Mouse (Mus musculus) limb, embryonic 13.5 days (tissue): ENCODE results near the gene Gm42372. TPM values are rescaled to one million over a fixed set of nuclear protein-coding genes. Genes with fewer than 3 reads are reported as not detected.

Experiments used
- ATAC-seq: fragments of 200-750 bp; cut with Nextera tagmentation; 2 replicates; pipeline ENCODE4 v1.8.0; 2017; ENCODE audit warnings: low read depth, moderate number of reproducible peaks, moderate TSS enrichment; ENCODE audit not compliant: low FRiP score
- H3K27ac ChIP-seq: fragments of 300-500 bp; sonication (generic); 2 replicates; pipeline ENCODE4 v1.5.1; 2015; ENCODE audit warnings: inconsistent platforms, mild to moderate bottlenecking, moderate library complexity
- H3K27me3 ChIP-seq: fragments of 300-500 bp; sonication (generic); 2 replicates; pipeline ENCODE4 v1.6.1; 2015; ENCODE audit warnings: mild to moderate bottlenecking, inconsistent platforms
- H3K36me3 ChIP-seq: fragments of 300-500 bp; sonication (generic); 2 replicates; pipeline ENCODE4 v1.6.1; 2015; ENCODE audit warnings: inconsistent platforms, mild to moderate bottlenecking, moderate library complexity
- H3K4me1 ChIP-seq: fragments of 300-500 bp; sonication (generic); 2 replicates; pipeline ENCODE4 v1.6.1; 2015; ENCODE audit warnings: inconsistent platforms
- H3K4me2 ChIP-seq: fragments of 300-500 bp; sonication (generic); replicated peaks from 2 replicates; pipeline ENCODE4 v1.6.1; 2015; ENCODE audit warnings: inconsistent platforms, mild to moderate bottlenecking, moderate library complexity
- H3K4me3 ChIP-seq: fragments of 300-500 bp; sonication (generic); 2 replicates; pipeline ENCODE4 v1.5.1; 2015; ENCODE audit warnings: moderate library complexity, mild to moderate bottlenecking, inconsistent platforms
- H3K9ac ChIP-seq: fragments of 300-500 bp; sonication (generic); 2 replicates; pipeline ENCODE4 v1.6.1; 2015; ENCODE audit warnings: mild to moderate bottlenecking, inconsistent platforms
- H3K9me3 ChIP-seq: fragments of 300-500 bp; sonication (generic); 2 replicates; pipeline ENCODE4 v1.6.1; 2016; ENCODE audit warnings: inconsistent platforms
- WGBS: fragments of 180-500 bp; shearing (Covaris S2); methylation state at CpG from one replicate; pipeline ENCODE4 v1.1.7; 2015; 5-methylcytosine and 5-hydroxymethylcytosine counted together
- polyA plus RNA-seq: library from polyadenylated mRNA; unstranded; fragments of >200 nt; fragmentation: Nextera tagmentation; extraction: Ambion mirVana; gene quantifications from 2 replicates; pipeline ENCODE4 v1.2.1, GENCODE M21; 2015

Gene Gm42372
- polyA plus RNA-seq, 1 experiment from 2014 or later: 0.27 TPM

DNA sequence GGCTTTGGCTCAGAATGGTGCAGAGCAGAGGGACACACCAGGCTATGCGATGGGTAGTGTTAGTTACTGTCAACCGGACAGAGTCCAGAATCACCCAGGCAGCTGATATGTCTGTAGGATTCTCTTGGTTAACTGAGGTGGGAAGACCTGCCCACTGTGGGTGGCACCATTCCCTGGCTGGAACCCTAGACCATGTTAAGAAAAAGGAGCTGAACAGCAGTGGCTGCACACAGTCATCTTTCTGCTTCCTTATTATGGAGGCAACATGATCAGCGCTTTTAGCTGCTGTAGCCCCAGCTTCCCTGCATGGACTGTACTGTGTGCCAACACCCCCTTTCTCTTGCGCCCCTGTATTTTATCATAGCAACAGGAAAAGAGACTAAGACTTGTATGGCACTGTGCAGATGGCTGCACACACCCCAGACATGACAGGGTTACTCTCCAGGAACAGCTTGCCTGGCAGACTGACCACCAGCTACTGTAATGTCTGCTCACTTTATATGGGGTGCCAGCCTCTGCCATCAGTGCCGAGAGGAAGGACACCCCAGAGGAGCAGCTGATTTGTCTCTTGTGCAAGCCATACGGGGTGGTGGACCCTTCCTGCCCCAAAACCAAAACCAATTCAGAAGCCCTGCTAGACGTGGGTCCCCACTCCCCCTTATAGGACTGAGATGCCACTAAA is 29.2 kb downstream of the Gm42372 start:
- H3K4me1 ChIP-seq: no peaks in the 10 kb centered on the region
- H3K9me3 ChIP-seq: no peaks in the 10 kb centered on the region
- no peaks in the 10 kb centered on the region for H3K27me3 ChIP-seq
- WGBS: 91% methylated on average over 7 of the region's 7 CpGs
- no peak overlapping the region for H3K27ac ChIP-seq
- no peak for ATAC-seq
- peaks cover 100% of the 10 kb centered on the region for H3K36me3 ChIP-seq
- no peak overlapping the region for H3K9ac ChIP-seq
- no peak overlapping the region for H3K4me2 ChIP-seq
- H3K4me3 ChIP-seq: no peak overlapping the region

DNA sequence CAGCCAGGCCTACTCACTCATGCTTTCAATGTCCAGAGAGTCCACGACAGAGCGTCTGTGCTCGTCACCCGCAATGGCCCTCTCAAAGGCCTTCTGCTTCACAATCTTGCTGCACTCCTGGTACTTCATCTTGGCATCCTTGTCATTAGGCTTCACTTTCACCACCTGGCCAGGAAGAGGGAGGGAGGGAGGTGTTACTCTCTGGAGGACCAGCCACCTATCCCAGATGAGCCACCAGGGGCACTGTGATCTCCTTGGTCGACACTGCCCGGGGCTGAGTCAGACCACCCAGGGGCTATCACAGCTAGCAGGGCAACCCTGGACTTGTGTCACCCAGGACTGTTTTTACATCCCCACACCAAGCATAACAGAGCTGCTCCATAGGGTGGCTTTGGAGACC is 32.5 kb downstream of the Gm42372 start:
- Histone ChIP-seq H3K27ac (no peak overlapping the region), H3K36me3 (peaks cover 96% of the 10 kb centered on the region), H3K9me3 (no peaks in the 10 kb centered on the region), H3K9ac (no peak overlapping the region), H3K4me3 (no peak overlapping the region), H3K4me2 (no peak overlapping the region), H3K4me1 (no peaks in the 10 kb centered on the region), H3K27me3 (no peaks in the 10 kb centered on the region)
- WGBS: 82% methylated on average over 6 of the region's 6 CpGs
- no peak for ATAC-seq

DNA sequence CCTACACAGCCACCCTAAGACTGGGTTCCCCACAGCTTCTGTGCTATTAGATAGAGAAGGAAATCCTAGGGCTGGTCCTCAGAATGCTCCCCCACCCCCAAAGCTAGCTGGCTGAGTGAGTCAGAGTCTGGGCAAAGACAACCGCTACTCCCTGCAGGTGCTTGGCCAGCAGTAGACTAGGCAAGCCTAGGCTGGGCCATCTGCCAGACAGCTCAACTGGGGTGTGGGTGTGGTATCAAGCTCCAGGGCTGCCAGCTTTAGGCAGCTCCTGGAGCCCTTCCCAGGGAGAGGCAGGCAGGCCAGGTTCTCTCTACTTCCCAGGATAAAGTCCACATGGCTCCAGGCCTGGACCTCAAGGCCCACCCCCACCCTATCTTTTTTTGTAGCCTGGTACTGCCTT is 34.1 kb downstream of the Gm42372 start:
- ATAC-seq: peak; percentile 62
- H3K36me3 ChIP-seq: peaks cover 96% of the 10 kb centered on the region
- WGBS: 78% methylated on average over 1 of the region's 1 CpGs

DNA sequence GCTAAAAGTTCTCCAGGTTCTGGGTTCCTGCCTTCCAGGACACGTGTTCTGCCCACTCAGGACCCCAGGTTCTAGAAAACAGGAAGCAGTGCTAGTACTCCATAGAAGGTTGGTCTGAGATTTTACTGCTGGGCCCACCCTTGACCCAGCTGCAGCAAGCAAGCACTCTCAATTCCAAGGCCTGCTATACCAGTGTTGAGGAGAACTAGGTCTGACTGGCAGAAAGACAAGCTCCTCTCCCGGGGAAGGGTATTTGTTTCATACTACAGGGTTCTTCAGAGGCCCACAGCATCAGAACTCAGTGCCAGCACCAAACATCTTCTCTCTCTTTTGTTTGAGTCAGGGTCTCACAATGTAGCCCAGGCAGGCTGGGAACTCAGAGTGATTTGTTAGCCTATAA is 35.0 kb downstream of the Gm42372 start:
- H3K9me3 ChIP-seq: no peaks in the 10 kb centered on the region
- no peak for ATAC-seq
- H3K9ac ChIP-seq: no peak overlapping the region
- no peaks in the 10 kb centered on the region for H3K4me1 ChIP-seq
- 89% methylated on average over 2 of the region's 2 CpGs for WGBS
- H3K27me3 ChIP-seq: no peaks in the 10 kb centered on the region
- H3K4me3 ChIP-seq: no peak overlapping the region
- H3K36me3 ChIP-seq: peaks cover 96% of the 10 kb centered on the region
- H3K27ac ChIP-seq: no peak overlapping the region
- H3K4me2 ChIP-seq: no peak overlapping the region

More for the DNA sequence above, 34.1 kb downstream of the Gm42372 start:
- Histone ChIP-seq H3K9ac (no peak overlapping the region), H3K9me3 (no peaks in the 10 kb centered on the region), H3K4me2 (no peak overlapping the region), H3K27me3 (no peaks in the 10 kb centered on the region), H3K27ac (no peak overlapping the region), H3K4me1 (no peaks in the 10 kb centered on the region), H3K4me3 (no peak overlapping the region)

DNA sequence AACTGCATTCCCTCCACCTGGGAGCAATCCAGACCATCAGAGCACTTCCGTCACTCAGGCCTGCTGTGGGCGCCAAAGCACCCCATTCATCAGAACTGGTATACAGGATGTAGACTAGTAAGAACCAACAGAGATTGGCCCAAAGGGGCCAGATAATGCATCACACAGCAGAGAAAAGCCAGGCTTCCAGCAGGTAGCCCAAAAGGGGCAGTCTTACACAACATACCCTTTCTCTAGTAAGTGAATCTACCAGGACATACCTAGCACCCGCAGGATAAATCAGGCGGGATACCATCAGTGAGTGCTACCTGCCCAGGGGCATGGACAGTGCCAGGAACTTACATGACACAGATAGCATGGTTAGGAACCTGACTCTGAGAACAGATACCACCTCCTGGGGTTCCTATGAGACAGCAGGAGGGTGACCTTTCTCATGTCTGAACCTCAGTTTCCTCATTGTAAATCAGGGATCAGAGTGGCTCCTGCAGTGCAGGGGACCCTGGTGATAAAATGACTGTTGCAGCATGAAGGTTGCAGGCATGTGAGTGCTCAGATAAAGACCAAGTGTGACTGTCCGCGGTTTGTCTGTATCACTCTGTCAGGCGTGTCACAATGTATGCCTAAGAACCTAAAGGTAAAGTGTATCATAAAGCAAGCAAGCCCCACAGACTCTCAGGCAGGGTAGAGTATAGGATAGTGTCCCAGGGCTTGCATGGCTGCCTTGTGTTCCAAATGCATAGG is 36.7 kb downstream of the Gm42372 start:
- Histone ChIP-seq H3K27me3 (no peaks in the 10 kb centered on the region), H3K4me3 (no peak overlapping the region), H3K9me3 (no peaks in the 10 kb centered on the region), H3K36me3 (peaks cover 90% of the 10 kb centered on the region), H3K4me1 (peaks cover 11% of the 10 kb centered on the region), H3K4me2 (no peak overlapping the region), H3K27ac (no peak overlapping the region), H3K9ac (no peak overlapping the region)
- WGBS: 88% methylated on average over 7 of the region's 7 CpGs
- no peak for ATAC-seq

DNA sequence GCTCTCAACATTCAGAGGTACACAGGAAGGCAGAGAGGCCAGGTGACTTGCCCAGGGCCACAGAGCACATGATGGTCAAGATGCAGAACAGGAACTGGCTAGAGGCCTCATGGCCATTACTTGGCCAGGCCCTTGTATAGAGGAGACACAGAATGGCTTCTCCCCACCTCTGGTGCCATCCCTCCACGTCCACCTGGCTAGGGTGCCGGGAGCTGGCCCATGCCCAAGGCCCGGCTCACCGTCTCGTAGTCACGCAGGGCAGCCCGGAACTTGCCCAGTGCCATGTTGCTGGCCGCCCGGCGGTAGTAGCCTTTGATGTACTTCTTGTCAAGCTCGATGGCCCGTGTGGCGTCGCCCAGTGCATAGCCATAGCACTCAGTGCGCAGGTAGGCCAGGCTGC is 39.3 kb downstream of the Gm42372 start:
- no peak overlapping the region for H3K9ac ChIP-seq

DNA sequence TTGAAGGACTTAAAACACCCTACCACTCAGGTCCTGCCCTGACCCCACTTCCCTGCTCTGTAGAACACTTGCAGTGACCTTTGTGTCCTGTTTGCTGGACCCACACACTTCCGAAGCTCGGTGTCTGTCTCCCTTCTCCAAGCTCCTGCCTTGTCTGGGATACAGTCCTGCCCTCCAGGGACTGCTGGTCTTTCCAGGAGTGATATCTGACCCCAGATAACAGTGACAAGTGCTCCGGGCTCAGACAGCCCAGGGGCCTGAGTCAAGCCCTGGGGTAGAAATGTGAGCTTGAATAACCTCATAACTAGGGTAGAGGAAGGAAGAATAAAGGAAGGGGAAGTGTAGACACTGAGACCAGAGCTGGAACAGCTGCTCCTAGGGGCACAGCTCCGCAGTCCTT is 40.8 kb downstream of the Gm42372 start:
- 71% methylated on average over 4 of the region's 4 CpGs for WGBS

More for the DNA sequence above, 39.3 kb downstream of the Gm42372 start:
- no peak for ATAC-seq
- Histone ChIP-seq H3K27me3 (no peaks in the 10 kb centered on the region), H3K9me3 (no peaks in the 10 kb centered on the region), H3K4me1 (peaks cover 36% of the 10 kb centered on the region), H3K4me3 (no peak overlapping the region), H3K36me3 (peaks cover 72% of the 10 kb centered on the region), H3K4me2 (no peak overlapping the region), H3K27ac (no peak overlapping the region)
- WGBS: 95% methylated on average over 15 of the region's 15 CpGs

DNA sequence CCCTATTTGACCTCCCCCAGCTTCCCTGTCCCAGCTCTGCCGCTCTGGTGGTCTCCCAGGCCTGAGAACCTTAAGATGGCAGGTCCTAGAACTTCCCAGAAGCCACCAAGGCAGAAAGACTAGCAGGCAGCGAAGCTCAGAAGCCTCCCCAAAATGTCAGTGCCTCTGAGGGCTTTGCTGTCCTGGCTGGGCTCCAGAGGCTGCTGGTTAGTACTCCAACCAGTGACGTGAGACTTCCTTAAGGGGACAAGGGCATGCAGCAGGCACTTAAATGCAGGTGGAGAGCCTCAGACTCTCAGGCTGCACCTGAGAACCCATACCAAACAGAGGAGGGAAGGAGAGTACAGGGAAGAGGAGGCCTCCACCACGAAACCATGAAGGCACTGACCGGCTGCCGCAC is 41.3 kb downstream of the Gm42372 start:
- no peak overlapping the region for H3K4me3 ChIP-seq
- H3K27me3 ChIP-seq: no peaks in the 10 kb centered on the region
- peaks cover 36% of the 10 kb centered on the region for H3K4me1 ChIP-seq
- H3K27ac ChIP-seq: peak overlapping the region; percentile 39; the same call in 1 of the 2 replicates
- peaks cover 56% of the 10 kb centered on the region for H3K36me3 ChIP-seq
- H3K9me3 ChIP-seq: no peaks in the 10 kb centered on the region
- no peak for ATAC-seq
- WGBS: 84% methylated on average over 6 of the region's 6 CpGs
- peak overlapping the region; percentile 84 for H3K4me2 ChIP-seq
- H3K9ac ChIP-seq: peak overlapping the region; percentile 87

More for the DNA sequence above, 40.8 kb downstream of the Gm42372 start:
- peak overlapping the region; percentile 87; the same call in 1 of the 2 replicates for H3K9ac ChIP-seq
- peaks cover 36% of the 10 kb centered on the region for H3K4me1 ChIP-seq
- no peaks in the 10 kb centered on the region for H3K27me3 ChIP-seq
- peak overlapping the region; percentile 39; the same call in 1 of the 2 replicates for H3K27ac ChIP-seq
- no peak overlapping the region for H3K4me2 ChIP-seq
- peaks cover 61% of the 10 kb centered on the region for H3K36me3 ChIP-seq
- no peak for ATAC-seq
- H3K4me3 ChIP-seq: no peak overlapping the region
- H3K9me3 ChIP-seq: no peaks in the 10 kb centered on the region

DNA sequence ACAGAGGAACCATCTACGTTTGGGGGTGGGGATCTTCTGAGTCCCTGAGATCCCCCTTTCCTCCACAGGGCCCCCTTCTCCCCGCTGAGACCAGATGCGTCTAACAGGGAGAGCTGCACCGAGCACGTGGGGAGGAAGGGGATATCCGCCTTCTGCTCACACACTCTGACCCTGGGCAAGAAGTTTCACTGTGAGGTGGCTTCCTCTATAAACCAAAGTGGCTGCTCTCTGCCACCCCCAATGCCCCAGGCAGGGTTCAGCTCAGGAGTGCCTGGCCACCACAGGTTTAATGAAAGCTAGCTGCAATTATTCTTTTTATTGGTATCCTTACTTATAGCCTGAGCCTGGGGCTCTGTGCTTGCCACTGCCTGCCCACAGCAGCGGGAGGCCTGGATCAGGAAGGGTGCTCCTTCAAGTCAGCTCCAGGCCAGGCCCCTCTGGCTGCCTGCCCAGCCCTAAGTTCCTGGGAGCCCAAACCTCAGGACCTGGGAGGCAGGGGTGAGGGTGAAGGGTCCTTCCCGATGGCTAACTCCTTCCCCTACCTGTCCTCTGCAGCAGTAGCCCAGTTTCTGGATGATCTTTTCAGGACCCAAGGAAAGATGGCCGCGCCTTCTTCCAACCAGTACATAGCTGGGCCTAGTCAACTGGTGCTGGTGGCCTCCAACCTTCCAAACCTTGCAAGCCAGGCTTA is 42.1 kb downstream of the Gm42372 start:
- H3K9ac ChIP-seq: peak overlapping the region; percentile 87
- no peak overlapping the region for H3K4me3 ChIP-seq

DNA sequence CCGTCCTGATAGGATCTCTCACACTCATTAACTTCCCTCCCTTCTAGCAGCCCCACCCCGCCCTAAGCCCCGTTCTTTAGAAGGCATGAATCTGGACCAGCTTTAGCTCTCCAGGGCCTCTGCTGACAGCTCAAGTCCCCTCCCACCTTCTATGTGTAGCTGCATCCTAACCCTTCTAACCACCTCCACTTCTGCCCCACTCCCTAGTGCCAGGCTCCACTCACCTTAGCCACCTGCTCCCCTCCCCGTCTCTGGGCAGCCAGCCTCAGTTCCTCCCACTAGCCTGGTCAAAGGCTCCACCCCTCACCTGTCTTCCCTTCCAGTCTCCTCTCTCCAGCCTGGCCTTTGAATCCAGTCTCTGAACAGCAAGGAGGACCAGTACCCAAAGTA is 42.6 kb downstream of the Gm42372 start:
- H3K27me3 ChIP-seq: no peaks in the 10 kb centered on the region
- peak overlapping the region; percentile 87; the same call in 1 of the 2 replicates for H3K9ac ChIP-seq
- no peak overlapping the region for H3K4me3 ChIP-seq
- ATAC-seq: no peak
- H3K4me1 ChIP-seq: peaks cover 36% of the 10 kb centered on the region
- WGBS: 62% methylated on average over 4 of the region's 4 CpGs
- peak overlapping the region; percentile 84 for H3K4me2 ChIP-seq
- peaks cover 43% of the 10 kb centered on the region for H3K36me3 ChIP-seq
- H3K9me3 ChIP-seq: no peaks in the 10 kb centered on the region
- H3K27ac ChIP-seq: peak overlapping the region; percentile 39; the same call in 1 of the 2 replicates

More for the DNA sequence above, 42.1 kb downstream of the Gm42372 start:
- H3K27me3 ChIP-seq: no peaks in the 10 kb centered on the region
- H3K36me3 ChIP-seq: peaks cover 48% of the 10 kb centered on the region
- H3K4me1 ChIP-seq: peaks cover 36% of the 10 kb centered on the region
- H3K9me3 ChIP-seq: no peaks in the 10 kb centered on the region
- peak overlapping the region; percentile 39; the same call in 1 of the 2 replicates for H3K27ac ChIP-seq
- WGBS: 46% methylated on average over 10 of the region's 10 CpGs
- peak overlapping the region; percentile 84 for H3K4me2 ChIP-seq
- ATAC-seq: no peak

DNA sequence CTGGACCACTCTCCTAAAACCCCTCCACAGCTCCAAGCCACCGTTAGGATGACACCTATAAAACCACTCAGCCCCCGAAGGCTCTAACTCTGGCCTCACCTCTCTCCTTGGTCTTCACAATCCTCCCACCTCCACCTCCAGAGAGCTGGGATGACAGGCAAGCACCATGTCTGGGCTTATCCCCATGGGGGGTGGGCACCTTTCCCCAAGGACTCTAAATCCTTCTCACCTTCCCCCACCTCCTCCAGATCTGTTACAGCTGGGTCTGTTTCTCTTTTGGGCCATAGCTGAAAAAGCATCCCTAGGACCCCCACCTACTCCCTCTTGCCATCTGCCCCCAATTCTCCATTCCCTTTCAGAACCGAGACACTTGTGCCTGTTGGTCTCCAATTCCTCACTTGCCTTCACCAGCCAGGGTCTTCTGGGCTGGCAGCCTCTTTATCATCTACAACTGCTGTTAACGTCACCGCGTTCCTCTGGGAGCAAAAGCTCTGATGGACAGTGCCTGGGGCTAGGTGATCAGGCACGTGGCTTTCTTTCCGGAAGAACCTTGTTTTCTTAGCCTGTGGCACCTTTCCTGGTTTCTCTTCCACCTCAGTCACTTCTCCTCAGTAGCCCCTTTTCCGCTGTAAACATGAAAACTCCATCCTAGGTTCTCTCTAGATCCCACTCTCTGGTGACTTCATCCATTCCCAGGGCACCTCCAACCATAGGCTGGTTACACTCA is 43.2 kb downstream of the Gm42372 start:
- Histone ChIP-seq H3K9ac (peak overlapping the region; percentile 87), H3K4me3 (peak overlapping the region; percentile 88), H3K27ac (no peak overlapping the region), H3K9me3 (no peaks in the 10 kb centered on the region), H3K4me1 (peaks cover 36% of the 10 kb centered on the region), H3K4me2 (peak overlapping the region; percentile 84), H3K36me3 (peaks cover 38% of the 10 kb centered on the region), H3K27me3 (no peaks in the 10 kb centered on the region)
- WGBS: 60% methylated on average over 9 of the region's 9 CpGs
- ATAC-seq: no peak
